Mouse (Mus musculus) ES-Bruce4 (cell line): ENCODE data around the gene Ghr.

Experiments
- CTCF ChIP-seq: IDR thresholded peaks from one replicate; pipeline ENCODE4 v1.8.1; 2011; ENCODE audit warnings: low read depth, low read length
- EP300 ChIP-seq: IDR thresholded peaks from 2 replicates; pipeline ENCODE4 v1.6.1; 2011; ENCODE audit warnings: low read depth, low read length; ENCODE audit not compliant: insufficient read depth
- POLR2A ChIP-seq: IDR thresholded peaks from one replicate; pipeline ENCODE4 v1.8.1; 2011; ENCODE audit warnings: low read length; ENCODE audit not compliant: insufficient read depth

DNA sequence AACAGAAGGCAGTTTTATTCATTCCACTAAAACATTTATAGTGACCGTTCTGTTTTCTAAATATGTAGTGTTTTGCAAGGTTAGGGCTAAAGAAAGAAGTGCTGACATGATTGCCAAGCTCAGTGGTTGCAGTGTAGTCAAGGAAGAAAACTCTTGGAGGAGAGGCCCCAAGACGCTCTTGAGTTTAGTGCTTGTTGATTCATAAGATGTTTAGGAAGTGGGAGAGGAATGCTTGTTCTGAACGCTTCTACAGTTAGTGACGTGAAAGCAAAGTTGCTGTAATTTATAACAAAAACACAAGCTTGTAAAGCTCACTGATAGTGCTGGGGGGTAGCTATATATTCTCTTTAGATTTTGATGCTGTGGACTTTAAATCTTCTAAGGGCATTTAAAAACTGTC is 174.8 kb downstream of the Ghr start:
- no peak for TF ChIP-seq EP300
- no peak for TF ChIP-seq POLR2A
- TF ChIP-seq CTCF: no peak
